Mouse (Mus musculus) embryonic facial prominence, embryonic 14.5 days (tissue): Measurements from ENCODE around the gene Pde1c. TPM values are rescaled to one million over a fixed set of nuclear protein-coding genes. Genes with fewer than 3 reads are reported as not detected.

ENCODE experiments used
- ATAC-seq: fragments of 200-750 bp; cut with Nextera tagmentation; 2 replicates; pipeline ENCODE4 v1.8.0; 2017; ENCODE audit warnings: low read depth, moderate number of reproducible peaks, moderate TSS enrichment
- DNase-seq: peaks from one replicate; pipeline ENCODE4 v3.0.0-alpha.2; 2015; ENCODE audit warnings: low spot score
- H3K27ac ChIP-seq: fragments of 300-500 bp; sonication (generic); replicated peaks from 2 replicates; pipeline ENCODE4 v1.5.1; 2014; ENCODE audit warnings: low read depth, mild to moderate bottlenecking, low read length, moderate library complexity
- H3K27me3 ChIP-seq: fragments of 300-500 bp; sonication (generic); replicated peaks from 2 replicates; pipeline ENCODE4 v1.6.1; 2014; ENCODE audit warnings: low read length; ENCODE audit not compliant: control insufficient read depth, insufficient read depth
- H3K36me3 ChIP-seq: fragments of 300-500 bp; sonication (generic); 2 replicates; pipeline ENCODE4 v1.6.1; 2014; ENCODE audit warnings: low read length, mixed read lengths; ENCODE audit not compliant: control insufficient read depth, insufficient read depth
- H3K4me1 ChIP-seq: fragments of 300-500 bp; sonication (generic); 2 replicates; pipeline ENCODE4 v1.6.1; 2014; ENCODE audit warnings: antibody characterized with exemption, low read length; ENCODE audit not compliant: control insufficient read depth, insufficient read depth
- H3K4me2 ChIP-seq: fragments of 300-500 bp; sonication (generic); 2 replicates; pipeline ENCODE4 v1.6.1; 2014; ENCODE audit warnings: low read depth, mild to moderate bottlenecking, low read length, moderate library complexity, mixed read lengths
- H3K4me3 ChIP-seq: fragments of 300-500 bp; sonication (generic); 2 replicates; pipeline ENCODE4 v1.5.1; 2014; ENCODE audit warnings: low read depth, mild to moderate bottlenecking, low read length
- H3K9ac ChIP-seq: fragments of 300-500 bp; sonication (generic); 2 replicates; pipeline ENCODE4 v1.6.1; 2014; ENCODE audit warnings: low read depth, mild to moderate bottlenecking, low read length, moderate library complexity, mixed read lengths
- H3K9me3 ChIP-seq: fragments of 300-500 bp; sonication (generic); 2 replicates; pipeline ENCODE4 v1.6.1; 2016; ENCODE audit warnings: low read length; ENCODE audit not compliant: control insufficient read depth
- WGBS: fragments of 180-500 bp; shearing (Covaris S2); extraction: QIAGEN DNeasy Blood & Tissue Kit; methylation state at CpG from one replicate; pipeline ENCODE4 v1.1.7; 2014; 5-methylcytosine and 5-hydroxymethylcytosine counted together
- polyA plus RNA-seq: library from polyadenylated mRNA; unstranded; fragments of >200 nt; fragmentation: Nextera tagmentation; extraction: Ambion mirVana; gene quantifications from 2 replicates; pipeline ENCODE4 v1.2.1, GENCODE M21; 2014

Gene Pde1c
- polyA plus RNA-seq, 1 experiment from 2014 or later: 4.2 TPM

DNA sequence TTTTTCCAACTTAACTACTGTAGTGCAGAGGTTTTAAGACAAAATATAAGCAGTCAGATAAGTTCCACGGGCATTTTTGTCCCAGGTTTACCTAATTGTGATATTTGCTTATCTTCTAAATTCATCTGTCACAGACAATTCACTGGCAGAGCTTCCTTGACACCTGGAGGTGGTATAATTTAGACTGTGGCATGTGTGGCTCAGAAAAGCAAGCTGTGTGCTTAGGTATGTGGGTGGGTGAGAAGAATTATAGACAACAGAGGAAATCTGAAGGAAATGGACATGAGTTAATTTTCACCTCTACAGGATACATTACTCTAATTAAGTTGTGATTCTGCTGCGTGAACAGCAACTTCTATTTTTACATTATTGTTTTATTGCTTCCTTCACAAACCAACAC is 400.2 kb downstream of the Pde1c start:
- Histone ChIP-seq H3K9me3 (no peaks in the 10 kb centered on the region), H3K36me3 (no peaks in the 10 kb centered on the region), H3K27ac (no peak overlapping the region), H3K4me2 (no peak overlapping the region), H3K9ac (no peak overlapping the region), H3K4me3 (no peak overlapping the region), H3K4me1 (no peaks in the 10 kb centered on the region), H3K27me3 (no peaks in the 10 kb centered on the region)
- WGBS: 72% methylated on average over 2 of the region's 2 CpGs
- DNase-seq (no peak), ATAC-seq (no peak)

DNA sequence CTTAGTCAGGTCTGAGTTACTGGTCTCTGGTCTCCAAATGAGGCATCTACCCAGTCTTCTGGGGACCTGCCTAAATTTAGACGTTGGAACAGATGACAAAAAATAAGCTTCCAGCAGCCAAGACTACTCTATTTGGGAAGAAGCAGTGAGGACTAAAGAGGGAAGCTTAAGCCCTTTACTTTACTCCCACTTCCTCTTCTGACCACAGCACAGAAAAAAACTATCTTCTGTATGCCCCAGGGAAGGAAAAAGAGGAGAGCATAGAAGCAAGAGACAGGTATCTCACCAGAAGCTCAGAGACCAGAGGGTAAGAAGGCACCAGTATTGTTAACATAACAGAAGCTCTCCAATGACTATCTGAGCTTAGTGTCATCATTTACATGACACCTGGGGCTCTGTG is 410.7 kb downstream of the Pde1c start:
- Histone ChIP-seq H3K4me1 (no peaks in the 10 kb centered on the region), H3K36me3 (no peaks in the 10 kb centered on the region), H3K9ac (no peak overlapping the region), H3K27me3 (no peaks in the 10 kb centered on the region), H3K9me3 (no peaks in the 10 kb centered on the region), H3K27ac (no peak overlapping the region), H3K4me2 (no peak overlapping the region), H3K4me3 (no peak overlapping the region)
- ATAC-seq (no peak), DNase-seq (no peak)
- 77% methylated on average over 1 of the region's 1 CpGs for WGBS

DNA sequence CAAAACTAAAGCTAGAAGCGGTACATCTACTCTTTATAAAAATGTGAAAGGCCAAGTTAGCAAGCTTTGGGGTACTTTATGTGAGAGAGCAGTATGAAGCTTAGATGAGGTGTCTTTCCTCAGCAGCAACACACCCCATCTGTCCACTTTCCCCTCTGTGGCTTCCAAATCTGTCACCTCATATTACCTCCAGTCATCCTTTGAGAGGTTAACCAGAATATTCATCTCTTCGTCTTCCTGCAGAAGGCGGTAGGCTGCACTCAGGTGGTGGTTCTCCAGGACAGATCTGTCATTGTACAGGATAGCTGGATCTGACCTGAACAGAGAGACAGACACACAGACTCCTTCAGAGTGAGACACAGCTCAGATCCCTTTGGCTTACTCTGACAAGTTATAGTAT is 412.1 kb downstream of the Pde1c start:
- H3K9me3 ChIP-seq: no peaks in the 10 kb centered on the region
- no peak overlapping the region for H3K4me2 ChIP-seq
- ATAC-seq: no peak
- no peak overlapping the region for H3K4me3 ChIP-seq
- DNase-seq: no peak
- no peak overlapping the region for H3K27ac ChIP-seq
- no peak overlapping the region for H3K9ac ChIP-seq
- H3K27me3 ChIP-seq: no peaks in the 10 kb centered on the region
- H3K4me1 ChIP-seq: no peaks in the 10 kb centered on the region
- H3K36me3 ChIP-seq: no peaks in the 10 kb centered on the region
- 77% methylated on average over 3 of the region's 3 CpGs for WGBS

DNA sequence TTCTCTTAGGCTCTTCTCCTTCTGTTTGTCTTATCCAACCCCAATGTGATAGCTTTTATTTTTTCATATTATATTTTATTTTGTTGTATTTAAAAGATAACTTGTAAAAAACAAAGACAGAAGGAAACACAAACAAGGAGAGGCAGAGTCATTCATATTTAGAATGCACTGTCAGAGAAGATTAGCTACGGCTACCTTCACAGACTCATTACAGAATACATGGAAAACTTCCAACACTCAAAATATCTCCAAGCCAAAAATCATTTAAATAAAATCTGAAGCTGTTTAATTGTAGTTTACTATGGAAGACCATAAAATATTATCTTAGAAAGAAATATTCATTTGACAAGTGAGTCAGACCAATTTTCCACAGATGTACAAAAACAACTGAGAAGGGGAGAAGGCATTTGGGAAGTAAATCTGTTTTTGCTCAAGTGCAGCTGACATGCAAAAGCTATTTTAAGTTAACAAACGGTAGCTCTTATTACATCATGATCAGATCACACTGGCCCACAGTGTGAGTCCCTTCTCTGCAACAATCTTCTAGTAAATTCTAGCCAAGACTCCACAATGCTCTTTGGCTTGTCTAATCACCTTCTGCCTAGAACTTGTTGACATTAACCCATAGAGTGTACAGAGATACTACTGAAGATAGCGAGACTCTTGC is 438.3 kb downstream of the Pde1c start:
- Histone ChIP-seq H3K27me3 (no peaks in the 10 kb centered on the region), H3K9me3 (no peaks in the 10 kb centered on the region), H3K4me2 (no peak overlapping the region), H3K4me1 (no peaks in the 10 kb centered on the region), H3K9ac (no peak overlapping the region), H3K36me3 (no peaks in the 10 kb centered on the region), H3K4me3 (no peak overlapping the region), H3K27ac (no peak overlapping the region)
- DNase-seq (peak; percentile 56), ATAC-seq (no peak)
- WGBS: 50% methylated on average over 3 of the region's 3 CpGs

DNA sequence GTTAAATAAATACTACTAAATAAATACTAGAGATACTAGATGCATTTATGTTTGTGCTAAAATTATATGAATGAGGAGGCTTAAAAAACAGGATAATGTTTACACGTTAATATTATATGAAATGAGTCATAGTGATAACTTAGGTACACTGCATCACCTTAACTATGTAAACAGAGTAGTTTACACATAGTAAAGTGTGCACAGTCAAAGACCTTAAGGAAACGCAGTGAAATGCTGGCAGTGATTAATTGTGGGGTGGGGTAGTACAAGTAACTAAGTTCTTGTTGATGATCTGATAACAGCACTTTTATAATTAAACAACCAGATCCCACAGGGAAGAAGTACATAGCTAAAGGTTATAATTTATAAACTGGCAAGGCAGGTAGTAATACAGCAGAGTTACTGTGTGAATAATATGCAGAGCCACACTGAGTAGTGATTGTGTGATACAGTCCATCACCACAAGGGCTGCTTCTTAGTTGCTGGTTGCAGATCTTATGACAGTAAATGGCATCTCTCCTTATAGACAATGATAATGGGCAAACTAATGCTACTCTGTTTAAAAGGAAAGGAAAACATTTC is 469.3 kb downstream of the Pde1c start:
- DNase-seq: no peak
- no peaks in the 10 kb centered on the region for H3K4me1 ChIP-seq
- ATAC-seq: no peak
- no peak overlapping the region for H3K4me2 ChIP-seq
- H3K27me3 ChIP-seq: no peaks in the 10 kb centered on the region
- H3K9me3 ChIP-seq: peaks cover 9% of the 10 kb centered on the region
- H3K36me3 ChIP-seq: no peaks in the 10 kb centered on the region
- 83% methylated on average over 2 of the region's 2 CpGs for WGBS
- no peak overlapping the region for H3K9ac ChIP-seq
- no peak overlapping the region for H3K4me3 ChIP-seq
- no peak overlapping the region for H3K27ac ChIP-seq

DNA sequence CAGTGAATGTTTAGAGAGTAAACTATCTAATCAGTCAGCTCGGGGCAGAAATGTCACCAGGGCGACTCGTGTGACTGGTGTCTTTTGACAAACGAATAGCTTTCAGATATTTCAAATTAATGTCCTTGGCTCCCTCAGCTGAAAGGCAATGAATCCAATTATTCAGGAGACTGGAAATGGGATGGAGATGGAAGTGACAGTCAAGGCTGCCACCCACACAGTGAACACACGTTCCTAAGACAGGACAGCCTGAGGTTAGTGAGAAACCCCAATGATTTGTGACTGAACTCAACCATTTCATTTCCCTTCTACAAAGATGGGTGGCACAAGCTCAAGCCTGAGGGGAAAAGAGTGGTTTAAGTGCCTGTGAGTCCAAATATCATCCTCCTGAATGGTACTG is 470.5 kb downstream of the Pde1c start:
- DNase-seq (peak; percentile 7), ATAC-seq (no peak)
- H3K36me3 ChIP-seq: no peaks in the 10 kb centered on the region
- peaks cover 9% of the 10 kb centered on the region for H3K9me3 ChIP-seq
- H3K4me2 ChIP-seq: no peak overlapping the region
- no peaks in the 10 kb centered on the region for H3K27me3 ChIP-seq
- 67% methylated on average over 5 of the region's 5 CpGs for WGBS
- H3K4me3 ChIP-seq: no peak overlapping the region
- H3K4me1 ChIP-seq: no peaks in the 10 kb centered on the region
- H3K27ac ChIP-seq: no peak overlapping the region
- no peak overlapping the region for H3K9ac ChIP-seq

DNA sequence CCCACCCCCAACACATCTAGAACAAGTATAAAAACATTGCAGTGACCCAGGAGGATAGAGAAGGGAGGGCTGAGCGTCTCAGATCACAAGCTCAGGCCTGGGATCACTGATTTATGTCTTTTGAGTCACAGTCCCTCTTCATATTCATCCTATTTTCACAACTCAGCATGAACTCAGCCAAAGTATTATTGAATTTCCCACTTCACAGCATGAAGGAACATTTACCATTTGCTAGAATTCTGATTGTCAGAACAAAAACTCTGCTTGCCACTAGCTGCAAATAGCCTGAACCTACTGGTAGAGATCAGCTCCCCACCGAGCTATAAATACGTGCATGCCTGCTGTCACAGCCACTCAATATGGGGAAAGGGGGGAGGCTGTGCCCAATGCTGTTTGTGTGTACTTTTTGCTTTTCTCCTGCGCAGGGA is 492.5 kb downstream of the Pde1c start:
- 52% methylated on average over 4 of the region's 4 CpGs for WGBS
- no peak overlapping the region for H3K27ac ChIP-seq
- no peak overlapping the region for H3K9ac ChIP-seq
- no peaks in the 10 kb centered on the region for H3K36me3 ChIP-seq
- H3K4me2 ChIP-seq: no peak overlapping the region
- DNase-seq: no peak
- ATAC-seq: no peak
- no peak overlapping the region for H3K4me3 ChIP-seq
- H3K9me3 ChIP-seq: no peaks in the 10 kb centered on the region
- H3K27me3 ChIP-seq: no peaks in the 10 kb centered on the region
- no peaks in the 10 kb centered on the region for H3K4me1 ChIP-seq

DNA sequence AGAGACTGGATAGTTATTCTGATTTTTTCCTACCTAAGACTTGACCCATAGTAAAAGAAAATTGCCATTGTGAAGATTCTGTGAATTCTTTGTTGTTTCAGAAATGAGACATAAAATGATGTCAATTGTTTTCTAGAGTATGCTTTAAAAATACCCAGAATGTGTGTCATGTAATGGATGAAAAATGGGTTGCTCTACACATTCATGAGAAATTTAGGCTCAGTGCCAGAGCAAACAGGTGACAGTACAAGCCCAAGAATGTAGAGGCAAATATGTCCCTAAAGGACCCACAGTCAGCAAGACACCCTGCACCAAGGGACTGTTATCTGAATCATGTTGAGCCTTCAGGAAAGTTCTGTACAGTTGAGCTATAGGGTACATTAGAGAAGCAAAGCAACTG is 500.4 kb downstream of the Pde1c start:
- Histone ChIP-seq H3K9me3 (no peaks in the 10 kb centered on the region), H3K4me1 (no peaks in the 10 kb centered on the region), H3K27me3 (no peaks in the 10 kb centered on the region), H3K4me3 (no peak overlapping the region), H3K4me2 (no peak overlapping the region), H3K9ac (no peak overlapping the region), H3K36me3 (no peaks in the 10 kb centered on the region), H3K27ac (no peak overlapping the region)
- no peak for DNase-seq
- no peak for ATAC-seq

DNA sequence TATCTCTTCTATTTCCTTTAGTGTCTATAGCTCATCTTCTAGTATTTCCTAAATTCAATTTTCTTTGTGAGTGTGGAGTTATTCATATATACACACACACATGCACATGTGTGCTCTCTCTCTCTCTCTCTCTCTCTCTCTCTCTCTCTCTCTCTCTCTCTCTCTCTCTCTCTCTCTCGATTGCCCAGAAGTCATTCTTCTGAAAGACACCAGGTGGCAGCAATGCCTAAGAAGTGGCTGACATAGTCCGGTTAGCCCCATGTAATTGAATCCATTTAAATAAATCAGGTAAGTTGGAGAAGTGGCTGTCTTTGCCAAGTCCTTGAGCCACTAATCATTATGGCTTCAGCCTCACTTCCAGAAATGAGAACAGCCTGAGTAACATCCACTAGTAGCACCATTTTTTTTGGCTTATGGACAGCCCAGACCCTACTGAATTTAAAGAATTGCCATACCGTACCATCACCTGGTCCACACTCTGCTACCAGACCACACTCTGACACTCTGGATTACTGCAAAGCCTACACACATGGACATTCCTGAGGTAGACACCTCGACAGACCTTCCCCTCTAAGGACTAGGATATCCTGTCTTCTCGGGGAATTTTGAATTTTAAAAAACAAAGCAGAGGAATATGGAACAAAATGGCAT is 502.1 kb downstream of the Pde1c start:
- peak; percentile 77 for DNase-seq
- Histone ChIP-seq H3K27me3 (no peaks in the 10 kb centered on the region), H3K27ac (no peak overlapping the region), H3K4me2 (no peak overlapping the region), H3K4me3 (no peak overlapping the region), H3K36me3 (no peaks in the 10 kb centered on the region), H3K9me3 (no peaks in the 10 kb centered on the region), H3K4me1 (no peaks in the 10 kb centered on the region), H3K9ac (no peak overlapping the region)
- 34% methylated on average over 5 of the region's 5 CpGs for WGBS
- peak; percentile 78 for ATAC-seq
